Mouse (Mus musculus) lung, postnatal 0 days (tissue): ENCODE results near the gene Crybg3. TPM values are rescaled to one million over a fixed set of nuclear protein-coding genes. Genes with fewer than 3 reads are reported as not detected.
A peak's percentile ranks its signal among the peaks of the same experiment; 100 is the strongest.

ENCODE experiments used
- ATAC-seq: fragments of 200-750 bp; cut with Nextera tagmentation; 2 replicates; pipeline ENCODE4 v1.8.0; 2017; ENCODE audit warnings: moderate library complexity
- DNase-seq: peaks from one replicate; pipeline ENCODE4 v3.0.0-alpha.2; 2016; ENCODE audit warnings: low spot score
- H3K27ac ChIP-seq: fragments of 300-500 bp; sonication (generic); 2 replicates; pipeline ENCODE4 v1.5.1; 2014; ENCODE audit warnings: antibody characterized with exemption, mild to moderate bottlenecking, low read length, mixed read lengths
- H3K27me3 ChIP-seq: fragments of 300-500 bp; sonication (generic); replicated peaks from 2 replicates; pipeline ENCODE4 v1.6.1; 2014; ENCODE audit warnings: low read length, mixed read lengths; ENCODE audit not compliant: insufficient read depth
- H3K36me3 ChIP-seq: fragments of 300-500 bp; sonication (generic); 2 replicates; pipeline ENCODE4 v1.6.1; 2014; ENCODE audit warnings: low read length, mixed read lengths; ENCODE audit not compliant: insufficient read depth
- H3K4me1 ChIP-seq: fragments of 300-500 bp; sonication (generic); 2 replicates; pipeline ENCODE4 v1.6.1; 2014; ENCODE audit warnings: antibody characterized with exemption, low read depth, low read length, mixed read lengths; ENCODE audit not compliant: insufficient read depth
- H3K4me2 ChIP-seq: fragments of 300-500 bp; sonication (generic); replicated peaks from 2 replicates; pipeline ENCODE4 v1.6.1; 2014; ENCODE audit warnings: low read depth, mild to moderate bottlenecking, low read length, moderate library complexity, mixed read lengths
- H3K4me3 ChIP-seq: fragments of 300-500 bp; sonication (generic); 2 replicates; pipeline ENCODE4 v1.5.1; 2014; ENCODE audit warnings: low read depth, low read length
- H3K9ac ChIP-seq: fragments of 300-500 bp; sonication (generic); replicated peaks from 2 replicates; pipeline ENCODE4 v1.6.1; 2014; ENCODE audit warnings: low read depth, mild to moderate bottlenecking
- H3K9me3 ChIP-seq: fragments of 300-500 bp; sonication (generic); 2 replicates; pipeline ENCODE4 v1.6.1; 2016; ENCODE audit warnings: low read length, mixed read lengths
- CTCF ChIP-seq: IDR thresholded peaks from 2 replicates; pipeline ENCODE4 v1.5.1; 2016; ENCODE audit warnings: antibody characterized with exemption, mild to moderate bottlenecking
- EP300 ChIP-seq: IDR thresholded peaks from 2 replicates; pipeline ENCODE4 v1.6.1; 2016; ENCODE audit warnings: antibody characterized with exemption, mild to moderate bottlenecking, control low read depth
- WGBS: fragments of 180-500 bp; shearing (Covaris S2); extraction: QIAGEN DNeasy Blood & Tissue Kit; methylation state at CpG from one replicate; pipeline ENCODE4 v1.1.7; 2014; 5-methylcytosine and 5-hydroxymethylcytosine counted together
- polyA plus RNA-seq: library from polyadenylated mRNA; unstranded; fragments of >200 nt; fragmentation: Nextera tagmentation; extraction: Ambion mirVana; gene quantifications from 2 replicates; pipeline ENCODE4 v1.2.1, GENCODE M21; 2015

Gene Crybg3
- polyA plus RNA-seq, 1 experiment from 2014 or later = 6.0 TPM

DNA sequence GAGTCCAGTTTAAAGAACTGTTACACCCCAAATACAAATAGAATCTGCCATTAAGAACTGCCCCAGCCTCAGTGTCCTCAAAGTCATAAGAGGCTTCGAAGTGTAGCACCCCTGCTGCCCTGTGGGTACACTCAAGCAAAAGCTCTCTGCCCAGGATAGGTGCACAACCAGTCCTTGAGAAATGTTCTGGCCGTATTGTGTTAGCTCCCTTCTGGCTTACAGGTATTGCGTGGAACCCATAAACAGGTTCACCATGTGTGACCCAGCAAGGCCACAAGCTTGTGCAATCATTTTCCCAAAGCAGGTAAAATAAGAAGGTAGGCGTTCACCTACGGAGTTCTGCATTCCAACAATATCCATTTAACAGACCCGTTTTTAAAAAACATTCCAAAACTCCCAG lies 3.5 kb downstream of the Crybg3 start:
- Histone ChIP-seq H3K4me3 (no peak overlapping the region), H3K36me3 (no peaks in the 10 kb centered on the region), H3K9me3 (no peaks in the 10 kb centered on the region), H3K4me2 (no peak overlapping the region), H3K9ac (no peak overlapping the region), H3K4me1 (peaks cover 15% of the 10 kb centered on the region; the same call in 1 of the 2 replicates), H3K27me3 (no peaks in the 10 kb centered on the region), H3K27ac (no peak overlapping the region)
- DNase-seq = no peak
- no peak for TF ChIP-seq CTCF
- no peak for TF ChIP-seq EP300
- ATAC-seq = no peak
- 82% methylated on average over 6 of the region's 6 CpGs for WGBS

GRCm38 (mm10) chr16:59594714-59595113 lies 6.1 kb downstream of the Crybg3 start:
- Histone ChIP-seq H3K27me3 (no peaks in the 10 kb centered on the region), H3K27ac (no peak overlapping the region), H3K4me1 (peaks cover 14% of the 10 kb centered on the region; the same call in 1 of the 2 replicates), H3K9me3 (no peaks in the 10 kb centered on the region), H3K4me3 (no peak overlapping the region), H3K4me2 (no peak overlapping the region), H3K9ac (no peak overlapping the region), H3K36me3 (no peaks in the 10 kb centered on the region)
- DNase-seq (no peak), ATAC-seq (no peak)
- no peak for TF ChIP-seq EP300
- no peak for TF ChIP-seq CTCF
- 54% methylated on average over 3 of the region's 3 CpGs for WGBS

- DNase-seq = no peak
- no peak overlapping the region for H3K27ac ChIP-seq
- TF ChIP-seq EP300 = no peak
- no peak for TF ChIP-seq CTCF
Observed at GRCm38 (mm10) chr16:59590790-59591189, 10.0 kb downstream of the Crybg3 start.

DNA sequence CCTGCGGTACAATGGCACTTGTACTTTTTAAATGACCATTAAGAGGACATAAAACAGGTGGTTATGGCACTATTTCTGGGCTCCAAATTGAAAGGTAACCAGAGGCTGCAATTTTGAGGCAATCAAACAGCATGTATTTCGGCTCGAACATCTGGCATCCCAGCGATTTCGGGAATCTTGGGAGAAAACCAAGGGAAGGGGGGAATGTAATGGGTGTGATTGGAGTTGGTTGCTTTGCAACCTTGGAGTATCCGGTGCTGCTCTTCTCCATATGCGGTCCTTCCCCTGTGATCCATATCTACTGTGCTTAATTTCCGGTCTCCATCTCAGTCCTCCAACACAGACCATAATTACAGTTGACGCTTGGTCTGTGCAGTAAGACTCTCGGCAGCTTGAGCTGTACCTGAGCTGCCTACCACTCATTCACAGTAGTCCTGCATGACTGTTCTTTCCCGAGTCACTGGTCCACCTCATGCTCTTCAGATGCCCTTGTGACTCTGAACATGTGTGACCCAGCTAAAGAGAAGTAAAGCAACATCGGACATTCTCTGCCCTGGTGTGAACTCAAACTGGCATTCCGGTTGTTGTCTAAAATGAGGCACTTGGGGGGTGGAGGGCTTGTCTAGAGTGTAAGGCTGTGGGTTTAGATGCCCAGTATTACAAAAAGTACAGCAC lies 12.3 kb downstream of the Crybg3 start:
- Histone ChIP-seq H3K9me3 (no peaks in the 10 kb centered on the region), H3K27me3 (no peaks in the 10 kb centered on the region), H3K36me3 (no peaks in the 10 kb centered on the region), H3K9ac (no peak overlapping the region), H3K4me2 (no peak overlapping the region), H3K4me1 (peaks cover 6% of the 10 kb centered on the region; the same call in 1 of the 2 replicates), H3K4me3 (no peak overlapping the region), H3K27ac (no peak overlapping the region)
- 91% methylated on average over 13 of the region's 13 CpGs for WGBS
- DNase-seq (no peak), ATAC-seq (no peak)
- TF ChIP-seq CTCF = no peak
- no peak for TF ChIP-seq EP300

More at GRCm38 (mm10) chr16:59590790-59591189, 10.0 kb downstream of the Crybg3 start:
- Histone ChIP-seq H3K4me1 (peaks cover 10% of the 10 kb centered on the region; the same call in 1 of the 2 replicates), H3K9me3 (no peaks in the 10 kb centered on the region), H3K9ac (no peak overlapping the region), H3K4me2 (no peak overlapping the region), H3K36me3 (no peaks in the 10 kb centered on the region), H3K27me3 (no peaks in the 10 kb centered on the region), H3K4me3 (no peak overlapping the region)
- no peak for ATAC-seq
- WGBS = 42% methylated on average over 6 of the region's 6 CpGs

GRCm38 (mm10) chr16:59587816-59588215 lies 13.0 kb downstream of the Crybg3 start:
- TF ChIP-seq CTCF (no peak), EP300 (0 out of 2 replicates have a peak, but pooled peaks have one; percentile 14)
- peaks cover 6% of the 10 kb centered on the region; the same call in 1 of the 2 replicates for H3K4me1 ChIP-seq
- WGBS = 49% methylated on average over 10 of the region's 10 CpGs
- no peak overlapping the region for H3K4me3 ChIP-seq
- H3K36me3 ChIP-seq = no peaks in the 10 kb centered on the region
- DNase-seq = no peak
- H3K9ac ChIP-seq = no peak overlapping the region
- no peak overlapping the region for H3K4me2 ChIP-seq
- H3K9me3 ChIP-seq = no peaks in the 10 kb centered on the region
- no peaks in the 10 kb centered on the region for H3K27me3 ChIP-seq
- H3K27ac ChIP-seq = no peak overlapping the region
- ATAC-seq = peak; percentile 51

DNA sequence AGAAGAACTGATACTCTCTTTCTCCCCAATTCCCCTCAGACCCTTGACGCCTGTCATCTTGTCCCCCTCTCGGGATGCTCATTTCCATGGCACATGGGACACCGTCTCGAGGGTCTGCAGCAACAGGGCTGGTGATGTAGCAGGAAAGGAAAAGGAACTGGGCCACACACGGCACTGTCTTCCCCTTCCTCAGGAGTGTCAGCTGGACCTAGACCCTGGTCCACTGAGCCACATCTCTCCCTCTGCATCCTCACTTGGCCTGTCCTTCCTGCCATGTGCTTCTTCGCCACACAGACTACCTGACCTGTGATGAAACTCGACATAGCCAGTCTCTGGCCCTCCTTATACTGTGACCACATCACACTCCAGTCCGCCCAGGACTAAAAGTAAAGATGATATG lies 13.9 kb downstream of the Crybg3 start:
- no peak for DNase-seq
- WGBS = 85% methylated on average over 8 of the region's 8 CpGs
- Histone ChIP-seq H3K4me1 (peaks cover 6% of the 10 kb centered on the region; the same call in 1 of the 2 replicates), H3K27ac (no peak overlapping the region), H3K9ac (no peak overlapping the region), H3K4me2 (no peak overlapping the region), H3K4me3 (no peak overlapping the region), H3K27me3 (no peaks in the 10 kb centered on the region), H3K36me3 (no peaks in the 10 kb centered on the region), H3K9me3 (no peaks in the 10 kb centered on the region)
- no peak for ATAC-seq
- no peak for TF ChIP-seq CTCF
- TF ChIP-seq EP300 = no peak
